Mouse (Mus musculus) heart, embryonic 16.5 days (tissue): ENCODE measurements around the gene Ndufa11. TPM values are rescaled to one million over a fixed set of nuclear protein-coding genes. Genes with fewer than 3 reads are reported as not detected.

Source experiments
- ATAC-seq: fragments of 200-750 bp; cut with Nextera tagmentation; replicated peaks from 2 replicates; pipeline ENCODE4 v1.8.0; 2017; ENCODE audit warnings: moderate number of reproducible peaks; ENCODE audit not compliant: insufficient read depth, low FRiP score; ENCODE audit errors: extremely low read depth
- H3K27ac ChIP-seq: fragments of 300-500 bp; sonication (generic); 2 replicates; pipeline ENCODE4 v1.5.1; 2014; ENCODE audit warnings: mild to moderate bottlenecking, low read length, control low read depth, moderate library complexity
- H3K27me3 ChIP-seq: fragments of 300-500 bp; sonication (generic); 2 replicates; pipeline ENCODE4 v1.6.1; 2014; ENCODE audit warnings: low read length, mixed read lengths; ENCODE audit not compliant: control insufficient read depth, insufficient read depth
- H3K36me3 ChIP-seq: fragments of 300-500 bp; sonication (generic); 2 replicates; pipeline ENCODE4 v1.6.1; 2014; ENCODE audit not compliant: control insufficient read depth, insufficient read depth
- H3K4me1 ChIP-seq: fragments of 300-500 bp; sonication (generic); 2 replicates; pipeline ENCODE4 v1.6.1; 2014; ENCODE audit warnings: low read length, mixed read lengths; ENCODE audit not compliant: control insufficient read depth, insufficient read depth
- H3K4me2 ChIP-seq: fragments of 300-500 bp; sonication (generic); 2 replicates; pipeline ENCODE4 v1.6.1; 2014; ENCODE audit warnings: low read depth, mild to moderate bottlenecking, control low read depth, low read length
- H3K4me3 ChIP-seq: fragments of 300-500 bp; sonication (generic); 2 replicates; pipeline ENCODE4 v1.5.1; 2014; ENCODE audit warnings: mild to moderate bottlenecking, control low read depth, low read length
- H3K9ac ChIP-seq: fragments of 300-500 bp; sonication (generic); 2 replicates; pipeline ENCODE4 v1.6.1; 2014; ENCODE audit warnings: low read length, control low read depth
- H3K9me3 ChIP-seq: fragments of 300-500 bp; sonication (generic); replicated peaks from 2 replicates; pipeline ENCODE4 v1.6.1; 2016; ENCODE audit warnings: low read length; ENCODE audit not compliant: control insufficient read depth
- WGBS: fragments of 180-500 bp; shearing (Covaris S2); extraction: QIAGEN DNeasy Blood & Tissue Kit; methylation state at CpG from one replicate; pipeline ENCODE4 v1.1.7; 2014; 5-methylcytosine and 5-hydroxymethylcytosine counted together
- polyA plus RNA-seq: library from polyadenylated mRNA; unstranded; fragments of >200 nt; fragmentation: Nextera tagmentation; extraction: Ambion mirVana; gene quantifications from 2 replicates; pipeline ENCODE4 v1.2.1, GENCODE M21; 2015

The Ndufa11 gene
- polyA plus RNA-seq, 1 experiment from 2014 or later = 1,043 TPM

DNA sequence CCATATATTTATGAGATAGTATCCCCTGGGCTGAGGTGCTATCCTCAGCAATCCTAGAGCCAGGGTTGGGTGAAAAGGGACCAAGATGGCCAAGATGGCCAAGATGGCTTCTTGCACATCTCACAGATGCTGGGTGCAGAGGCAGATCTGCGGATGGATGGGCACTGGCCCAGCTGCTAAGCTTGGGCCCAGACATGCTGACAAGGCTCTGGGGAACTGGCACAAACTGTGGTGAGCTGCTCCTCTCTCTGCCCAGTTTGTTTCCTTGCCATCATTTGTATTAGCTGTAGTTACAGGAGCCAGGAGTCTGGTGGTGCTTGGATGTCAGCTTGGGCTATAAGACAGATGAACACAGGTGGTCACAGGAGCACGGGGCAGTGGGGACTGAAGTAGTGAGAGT, 32.9 kb upstream of the Ndufa11 start:
- H3K9ac ChIP-seq = no peak overlapping the region
- no peak overlapping the region for H3K4me3 ChIP-seq
- peaks cover 20% of the 10 kb centered on the region for H3K4me1 ChIP-seq
- peaks cover 13% of the 10 kb centered on the region for H3K36me3 ChIP-seq
- H3K27ac ChIP-seq = no peak overlapping the region
- 80% methylated on average over 2 of the region's 2 CpGs for WGBS
- no peaks in the 10 kb centered on the region for H3K27me3 ChIP-seq
- H3K9me3 ChIP-seq = no peaks in the 10 kb centered on the region
- no peak for ATAC-seq
- H3K4me2 ChIP-seq = no peak overlapping the region

DNA sequence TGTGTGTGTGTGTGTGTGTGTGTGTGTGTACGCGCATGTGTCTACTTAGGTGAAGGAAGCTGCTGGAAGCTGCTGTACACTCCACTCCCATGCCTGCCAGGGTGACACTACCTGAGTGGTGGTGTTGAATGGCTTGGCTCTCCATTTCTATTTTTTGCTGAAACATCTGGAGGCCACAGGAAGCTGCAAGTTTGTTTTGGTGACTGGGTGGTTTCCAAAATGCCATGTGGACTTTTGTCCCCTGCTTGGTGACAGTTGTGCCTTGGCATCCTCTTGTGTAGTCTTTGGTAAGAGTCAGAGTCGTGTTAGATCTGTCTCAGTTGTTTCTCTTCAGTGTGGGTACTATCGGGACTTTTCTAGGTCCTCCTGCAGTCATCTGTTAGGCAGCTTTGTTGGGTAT, 30.8 kb upstream of the Ndufa11 start:
- no peak overlapping the region for H3K4me3 ChIP-seq
- H3K4me1 ChIP-seq = peaks cover 18% of the 10 kb centered on the region

DNA sequence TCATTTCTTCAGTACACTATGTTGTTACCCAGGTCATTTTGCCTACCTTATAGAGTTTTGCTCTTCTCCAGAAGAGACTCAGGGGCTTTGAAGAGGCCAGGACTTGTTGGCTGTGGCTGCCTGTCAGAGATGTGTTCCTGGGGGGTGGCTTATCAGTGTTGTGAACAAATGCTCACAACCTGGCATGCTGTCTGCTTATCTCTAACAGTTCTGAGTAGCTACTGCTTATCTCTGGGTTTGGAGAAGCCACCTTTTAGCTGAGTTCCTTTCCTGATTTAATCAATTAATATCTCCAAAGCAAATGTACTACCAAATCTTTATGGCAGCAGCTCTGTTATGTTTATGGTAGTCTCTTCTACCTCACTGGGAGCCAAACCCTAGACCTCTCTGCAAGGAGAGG, 29.5 kb upstream of the Ndufa11 start:
- H3K4me3 ChIP-seq = no peak overlapping the region
- no peak overlapping the region for H3K27ac ChIP-seq
- H3K27me3 ChIP-seq = no peaks in the 10 kb centered on the region
- H3K9me3 ChIP-seq = no peaks in the 10 kb centered on the region
- ATAC-seq = no peak
- H3K4me2 ChIP-seq = no peak overlapping the region
- peaks cover 21% of the 10 kb centered on the region for H3K36me3 ChIP-seq
- peaks cover 12% of the 10 kb centered on the region for H3K4me1 ChIP-seq
- H3K9ac ChIP-seq = no peak overlapping the region

More for the DNA sequence above, 30.8 kb upstream of the Ndufa11 start:
- no peak overlapping the region for H3K27ac ChIP-seq
- peaks cover 16% of the 10 kb centered on the region for H3K36me3 ChIP-seq
- no peak for ATAC-seq
- no peaks in the 10 kb centered on the region for H3K27me3 ChIP-seq
- no peaks in the 10 kb centered on the region for H3K9me3 ChIP-seq
- no peak overlapping the region for H3K4me2 ChIP-seq
- 82% methylated on average over 4 of the region's 4 CpGs for WGBS
- H3K9ac ChIP-seq = no peak overlapping the region

DNA sequence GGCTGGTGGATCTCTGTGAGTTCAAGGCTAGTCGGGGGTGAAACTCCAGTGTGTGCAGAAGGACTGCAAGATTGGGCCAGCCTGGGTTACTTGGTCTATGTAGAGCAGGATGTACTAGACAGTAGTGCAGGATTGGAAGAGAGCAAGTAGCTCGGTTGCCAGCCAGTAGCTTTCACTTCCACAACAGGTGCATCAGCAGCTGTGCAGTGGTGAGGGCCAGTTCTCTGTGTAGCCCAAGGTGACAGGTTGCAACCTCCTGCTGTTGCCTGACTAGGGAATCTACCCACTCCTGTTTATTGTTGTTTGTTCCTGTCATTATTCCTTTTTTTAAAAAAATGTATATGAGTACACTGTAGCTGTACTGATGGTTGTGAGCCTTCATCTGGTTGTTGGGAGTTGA, 28.9 kb upstream of the Ndufa11 start:
- Histone ChIP-seq H3K4me3 (no peak overlapping the region), H3K27me3 (no peaks in the 10 kb centered on the region), H3K9ac (no peak overlapping the region), H3K27ac (no peak overlapping the region), H3K9me3 (no peaks in the 10 kb centered on the region), H3K4me1 (peaks cover 16% of the 10 kb centered on the region), H3K4me2 (no peak overlapping the region), H3K36me3 (peaks cover 21% of the 10 kb centered on the region)
- 88% methylated on average over 2 of the region's 2 CpGs for WGBS
- ATAC-seq = no peak

DNA sequence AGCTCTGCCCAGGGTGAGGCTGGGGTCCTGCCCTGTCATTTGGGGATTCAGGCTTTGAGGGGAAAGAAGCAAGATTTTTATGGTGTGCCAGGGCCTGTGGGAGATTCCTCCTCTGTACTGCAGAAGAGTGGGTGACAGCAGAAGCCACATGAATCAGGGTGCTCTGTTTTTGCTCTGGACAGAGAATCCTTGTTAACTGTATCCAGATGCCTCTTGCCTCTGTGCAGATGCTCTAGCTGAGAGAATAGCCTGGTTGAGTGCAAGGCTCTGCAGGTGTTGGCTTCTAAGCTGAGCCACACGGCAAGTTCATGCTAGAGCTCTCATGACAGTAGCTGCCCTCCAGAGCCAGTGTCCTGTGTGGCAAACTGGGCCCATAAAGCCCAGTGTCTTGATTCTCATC, 24.2 kb upstream of the Ndufa11 start:
- H3K27me3 ChIP-seq = no peaks in the 10 kb centered on the region
- ATAC-seq = no peak
- 38% methylated on average over 1 of the region's 1 CpGs for WGBS
- no peak overlapping the region for H3K4me3 ChIP-seq
- H3K27ac ChIP-seq = peak overlapping the region; percentile 54; the same call in 1 of the 2 replicates
- H3K4me1 ChIP-seq = peaks cover 19% of the 10 kb centered on the region
- H3K9me3 ChIP-seq = no peaks in the 10 kb centered on the region
- no peak overlapping the region for H3K4me2 ChIP-seq
- H3K36me3 ChIP-seq = peaks cover 27% of the 10 kb centered on the region
- 0 out of 2 replicates have a peak overlapping the region, but pooled peaks have one; percentile 14 for H3K9ac ChIP-seq

DNA sequence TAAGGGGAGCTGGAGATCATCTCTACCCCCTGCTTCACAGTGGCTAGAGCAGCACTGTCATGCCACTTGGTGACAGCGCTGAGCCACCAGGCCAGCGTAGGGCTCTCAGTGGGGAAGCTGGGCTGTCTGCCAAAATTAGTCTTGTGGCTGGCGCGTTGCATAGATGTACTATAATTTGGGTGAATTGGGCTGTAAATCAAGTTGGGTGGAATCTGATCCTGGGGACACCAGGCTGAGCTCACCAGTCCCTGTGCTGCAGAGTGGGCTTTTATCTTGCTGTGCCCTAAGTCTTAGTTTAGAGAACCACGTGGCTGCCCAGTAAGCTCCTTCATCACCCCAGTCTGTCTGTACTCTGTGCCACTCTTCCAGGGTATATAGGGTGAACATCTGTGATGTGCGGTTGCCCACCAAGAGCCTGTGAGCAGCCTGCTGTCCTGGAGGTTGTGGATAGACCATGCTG, 23.7 kb upstream of the Ndufa11 start:
- H3K36me3 ChIP-seq = peaks cover 32% of the 10 kb centered on the region
- peak; percentile 83 for ATAC-seq
- peak overlapping the region; percentile 54; the same call in 1 of the 2 replicates for H3K27ac ChIP-seq
- H3K4me3 ChIP-seq = no peak overlapping the region
- H3K27me3 ChIP-seq = no peaks in the 10 kb centered on the region
- H3K4me1 ChIP-seq = peaks cover 19% of the 10 kb centered on the region
- no peak overlapping the region for H3K4me2 ChIP-seq
- H3K9me3 ChIP-seq = no peaks in the 10 kb centered on the region
- H3K9ac ChIP-seq = no peak overlapping the region
- 24% methylated on average over 6 of the region's 6 CpGs for WGBS

DNA sequence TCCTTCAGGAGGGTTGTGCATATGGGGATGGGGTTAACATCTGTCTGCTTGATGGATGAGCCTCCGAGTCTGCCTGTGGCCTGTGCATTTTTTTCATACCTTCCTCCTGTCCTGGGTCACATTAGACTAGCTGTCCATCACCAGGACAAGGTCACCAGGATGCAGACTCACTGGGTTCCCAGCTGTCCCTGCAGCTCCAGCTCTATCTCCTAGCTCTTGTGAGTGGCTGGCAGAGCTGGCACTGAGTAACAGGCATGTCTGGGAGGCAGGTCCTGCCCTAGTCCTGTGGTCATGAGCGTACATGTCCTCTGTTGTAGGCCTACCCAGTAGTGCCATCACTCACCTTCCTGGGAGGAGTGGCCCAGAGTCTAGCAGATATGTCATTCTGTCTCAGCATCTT, 17.1 kb upstream of the Ndufa11 start:
- Histone ChIP-seq H3K9me3 (no peaks in the 10 kb centered on the region), H3K36me3 (peaks cover 74% of the 10 kb centered on the region), H3K9ac (no peak overlapping the region), H3K27me3 (no peaks in the 10 kb centered on the region), H3K4me2 (no peak overlapping the region), H3K4me1 (no peaks in the 10 kb centered on the region), H3K4me3 (no peak overlapping the region), H3K27ac (no peak overlapping the region)
- no peak for ATAC-seq
- 55% methylated on average over 2 of the region's 2 CpGs for WGBS

DNA sequence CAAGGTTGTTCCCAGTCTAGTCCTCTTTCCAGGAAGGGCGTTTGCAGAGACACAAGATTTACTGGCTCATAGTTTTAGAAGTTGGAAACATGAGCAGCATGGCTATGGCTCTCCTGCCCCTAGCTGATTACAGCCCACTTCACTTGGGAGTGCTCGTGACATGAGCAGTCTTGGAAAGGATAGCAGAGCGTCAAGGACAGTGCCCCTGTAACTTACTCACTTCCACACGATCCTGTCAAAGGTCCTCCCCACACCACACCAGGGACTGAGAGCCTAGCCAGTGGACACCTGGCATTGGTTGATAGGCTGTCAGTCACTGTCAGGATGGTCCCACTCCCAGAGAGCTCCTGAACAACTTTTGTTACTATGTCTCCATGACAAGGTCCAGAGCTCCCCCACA, 14.5 kb upstream of the Ndufa11 start:
- Histone ChIP-seq H3K4me3 (no peak overlapping the region), H3K9me3 (no peaks in the 10 kb centered on the region), H3K4me2 (no peak overlapping the region), H3K9ac (no peak overlapping the region), H3K4me1 (no peaks in the 10 kb centered on the region), H3K36me3 (peaks cover 85% of the 10 kb centered on the region), H3K27me3 (no peaks in the 10 kb centered on the region), H3K27ac (no peak overlapping the region)
- 0 out of 2 replicates have a peak, but pooled peaks have one; percentile 16 for ATAC-seq
- WGBS = 64% methylated on average over 4 of the region's 4 CpGs

DNA sequence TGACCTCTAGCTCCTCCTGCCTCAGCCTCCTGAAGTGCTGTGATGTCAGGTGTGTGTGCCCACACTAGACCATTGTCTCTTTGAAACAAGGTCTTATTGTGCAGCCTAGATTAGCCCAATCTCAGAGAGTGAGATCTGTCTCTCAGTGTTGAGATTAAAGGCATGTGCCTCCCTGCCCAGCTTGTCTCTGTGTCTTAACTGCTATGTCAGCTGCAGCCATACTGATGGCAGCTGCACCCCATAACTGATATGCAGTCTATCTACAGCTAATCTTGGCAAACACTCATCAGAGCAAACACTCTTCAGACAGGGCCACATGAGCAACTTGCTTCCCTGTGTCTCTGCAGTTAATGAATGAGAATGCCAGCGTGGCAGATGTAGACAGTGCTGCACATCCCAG, 11.1 kb upstream of the Ndufa11 start:
- Histone ChIP-seq H3K9ac (no peak overlapping the region), H3K4me2 (no peak overlapping the region), H3K4me3 (no peak overlapping the region), H3K9me3 (no peaks in the 10 kb centered on the region), H3K36me3 (peaks cover 90% of the 10 kb centered on the region), H3K4me1 (no peaks in the 10 kb centered on the region), H3K27ac (no peak overlapping the region), H3K27me3 (no peaks in the 10 kb centered on the region)
- 97% methylated on average over 1 of the region's 1 CpGs for WGBS
- ATAC-seq = no peak
